Mouse (Mus musculus) monocyte, adult 5-6 weeks (primary cell): ENCODE measurements around the gene Hoxa10. TPM values are rescaled to one million over a fixed set of nuclear protein-coding genes. Genes with fewer than 3 reads are reported as not detected.

Source experiments
- ATAC-seq: fragments of 153-309, 156-312 bp; replicated peaks from 2 replicates; pipeline ENCODE4 v1.8.0; 2017; ENCODE audit warnings: mild to moderate bottlenecking; ENCODE audit not compliant: low TSS enrichment, insufficient number of reproducible peaks, severe bottlenecking, poor library complexity, low FRiP score
- total RNA-seq: library from RNA; stranded (forward); fragments of 200-1000, 200-491, 200-594 nt; gene quantifications from 3 replicates; pipeline ENCODE4 v1.2.3, GENCODE M21; 2017

The Hoxa10 gene
- total RNA-seq, 1 experiment from 2014 or later = not detected

DNA sequence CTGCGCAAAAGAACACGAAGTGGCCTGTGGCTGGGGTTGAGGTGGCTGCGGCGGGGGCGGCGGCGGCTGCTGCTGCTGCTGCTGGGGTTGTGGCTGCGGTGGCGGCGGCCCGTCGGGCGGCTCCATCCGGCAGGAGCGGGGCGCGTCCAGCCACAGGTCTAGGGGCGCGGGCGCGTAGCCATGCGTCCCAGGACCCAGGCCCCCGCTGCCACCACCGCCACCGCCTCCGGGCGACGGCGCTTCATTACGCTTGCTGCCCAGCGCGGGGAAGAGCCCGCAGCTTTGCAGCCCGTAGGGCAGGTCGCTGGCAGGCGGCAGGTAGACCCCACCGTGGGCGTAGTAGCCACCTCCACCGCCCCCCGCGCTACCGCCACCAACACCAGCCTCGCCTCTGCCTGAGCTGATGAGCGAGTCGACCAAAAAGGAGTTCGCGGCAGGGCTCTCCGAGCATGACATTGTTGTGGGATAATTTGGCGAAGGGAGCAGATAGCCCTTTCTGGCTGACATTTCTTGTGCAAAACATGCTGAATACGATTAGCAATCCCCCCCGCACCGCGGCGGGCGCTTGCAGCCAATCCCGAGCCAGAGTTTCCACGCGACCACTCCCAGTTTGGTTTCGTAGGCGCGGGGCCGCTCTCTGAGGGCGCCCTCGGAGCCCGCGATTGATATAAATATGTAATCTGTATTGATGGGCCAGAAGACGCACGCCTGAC lies 6.1 kb downstream of the Hoxa10 start:
- no peak for ATAC-seq

DNA sequence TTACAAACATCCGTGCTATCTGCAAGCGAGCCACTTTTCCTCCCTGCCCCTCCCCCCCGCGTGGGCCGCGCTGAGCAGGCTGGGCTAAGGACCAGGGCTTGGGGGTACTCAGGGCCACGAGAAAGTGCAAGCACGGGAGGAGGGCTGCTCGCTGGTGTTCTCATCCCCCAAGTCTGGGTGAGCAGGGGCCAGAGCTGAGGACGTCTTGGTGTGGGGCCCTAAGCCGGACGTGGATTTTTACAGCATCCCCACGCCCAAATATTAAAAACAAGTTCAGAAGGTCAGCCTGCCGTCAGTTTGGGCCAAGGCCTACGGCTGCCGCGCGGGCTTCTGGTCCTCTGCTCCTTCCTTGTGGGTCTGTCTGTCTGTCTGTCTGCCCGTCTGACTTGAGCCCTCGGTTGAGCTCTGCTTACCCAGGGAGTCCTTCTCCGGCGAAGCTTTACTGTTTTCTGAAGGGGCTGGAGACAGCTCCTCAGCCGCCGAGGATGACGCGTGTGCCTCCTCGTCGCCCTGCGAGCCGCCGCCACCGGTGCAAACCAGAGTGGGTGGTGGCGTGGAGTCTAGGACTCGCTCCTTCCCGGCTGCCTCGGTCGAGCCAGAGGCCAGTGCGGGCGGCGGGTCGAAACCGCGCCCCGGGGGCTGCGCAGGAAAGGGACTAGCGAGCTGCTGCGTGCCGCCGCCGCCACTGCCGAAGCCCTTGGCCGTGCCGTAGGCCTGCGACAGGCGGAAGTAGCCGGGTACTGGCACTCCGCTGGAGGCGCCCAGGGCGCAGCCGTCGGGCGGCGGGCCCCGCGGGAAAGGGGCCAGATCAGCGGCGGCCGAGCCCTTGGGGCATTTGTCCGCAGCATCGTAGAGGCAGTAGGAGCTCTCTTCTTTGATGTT lies 6.9 kb downstream of the Hoxa10 start:
- ATAC-seq = no peak

DNA sequence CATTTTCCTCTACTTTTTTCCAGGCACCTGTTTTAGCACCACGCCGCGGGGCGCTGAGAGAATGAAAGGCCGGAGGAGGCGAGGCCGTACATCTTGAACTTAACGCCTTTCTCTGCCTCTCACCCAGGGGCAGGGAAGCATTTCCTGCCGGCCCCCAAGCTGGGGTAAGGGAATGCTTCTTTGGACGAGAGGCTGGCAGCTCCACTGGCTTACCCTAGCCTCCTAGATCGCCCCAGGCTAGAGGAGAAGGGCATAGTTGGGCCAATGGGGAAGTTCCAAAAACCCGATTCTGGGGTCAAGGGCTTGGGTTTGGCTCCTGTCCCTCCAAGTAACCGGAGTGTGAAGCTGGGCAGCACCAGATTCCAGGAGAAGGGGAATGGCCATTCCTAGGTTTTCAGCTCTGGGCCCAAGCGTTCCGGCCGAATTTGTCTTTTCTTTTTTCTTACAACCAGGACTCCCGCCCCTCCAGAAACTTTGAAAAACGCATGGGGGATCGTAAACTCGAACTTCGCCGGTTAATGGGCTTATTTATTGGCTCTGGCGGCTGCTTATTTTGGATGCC lies 7.6 kb downstream of the Hoxa10 start:
- no peak for ATAC-seq

DNA sequence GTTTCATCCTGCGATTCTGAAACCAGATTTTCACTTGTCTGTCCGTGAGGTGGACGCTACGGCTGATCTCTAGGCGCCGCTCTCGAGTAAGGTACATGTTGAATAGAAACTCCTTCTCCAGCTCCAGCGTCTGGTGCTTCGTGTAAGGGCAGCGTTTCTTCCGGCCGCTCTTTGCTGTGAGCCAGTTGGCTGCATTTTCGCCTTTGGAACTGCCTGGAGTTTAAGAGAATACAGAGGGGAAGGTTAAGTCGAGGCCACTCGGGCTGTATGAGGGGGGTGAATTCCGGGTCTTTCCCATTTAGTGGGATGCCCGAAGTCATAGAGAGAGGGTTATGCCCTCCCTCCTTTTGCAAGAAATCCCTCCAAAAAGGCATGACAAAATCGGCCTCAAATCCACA lies 8.1 kb downstream of the Hoxa10 start:
- no peak for ATAC-seq

DNA sequence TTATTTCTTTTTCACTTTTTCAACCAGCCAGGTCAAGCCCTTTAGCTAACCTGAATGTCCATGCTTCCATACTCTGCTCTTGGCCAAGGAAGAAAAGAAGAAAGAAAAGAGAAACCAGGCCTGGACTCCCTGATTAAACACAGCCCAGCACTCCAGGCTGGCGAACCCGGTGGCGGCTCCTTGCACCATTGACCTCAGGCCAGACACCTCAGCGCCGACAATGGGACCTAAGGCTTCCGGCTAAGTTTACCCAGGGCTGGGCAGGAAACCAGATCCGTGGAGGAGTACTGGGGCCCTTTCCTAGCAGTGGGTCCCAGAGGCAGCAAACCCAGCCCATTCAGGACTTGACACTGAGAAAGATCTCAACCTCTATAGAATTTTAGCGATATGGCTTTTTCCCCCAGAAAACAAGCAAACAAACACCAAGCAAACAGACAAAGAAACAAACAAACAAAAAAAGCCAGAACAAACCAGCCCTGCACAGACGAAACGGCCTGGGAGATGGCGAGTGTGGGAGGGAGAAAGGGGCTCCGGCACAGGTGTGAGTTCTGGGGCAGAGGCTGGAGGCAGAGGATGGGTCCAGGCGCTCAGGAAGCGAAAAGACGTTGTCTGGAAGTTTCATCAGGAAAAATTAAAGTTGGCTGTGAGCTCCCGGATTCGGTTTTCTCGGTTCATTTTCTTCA lies 8.6 kb downstream of the Hoxa10 start:
- no peak for ATAC-seq

DNA sequence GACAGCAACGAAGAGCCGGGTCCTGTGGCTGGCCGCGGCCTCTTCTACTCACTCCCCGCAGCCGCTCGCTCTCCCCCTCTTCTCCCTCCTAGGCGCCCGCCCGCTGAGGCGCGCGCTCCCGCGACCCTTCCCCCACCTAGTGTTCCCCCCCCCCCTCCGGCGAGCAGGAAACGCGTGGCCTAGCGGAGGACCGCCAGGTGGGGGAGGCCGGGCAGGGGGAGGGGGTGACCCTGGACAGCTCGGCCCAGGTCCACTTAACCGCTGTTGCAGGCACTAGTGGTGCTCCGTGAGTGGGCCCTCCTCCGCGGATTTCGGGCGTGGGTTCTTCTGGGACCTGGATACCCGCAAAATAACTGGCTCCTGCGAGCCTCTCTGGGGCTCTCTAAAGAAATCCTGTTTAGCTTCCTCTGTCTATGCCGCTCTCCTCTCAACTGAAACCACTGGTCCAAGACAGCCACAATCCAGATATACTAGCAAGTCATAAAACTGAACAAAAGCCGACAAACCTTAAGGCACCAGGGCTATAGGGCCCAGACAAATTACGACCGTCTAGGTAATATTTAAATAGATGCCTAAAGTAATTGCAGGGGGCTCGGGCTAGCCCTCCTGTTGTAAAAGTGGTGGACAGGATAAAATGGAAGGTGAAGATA lies 10.0 kb downstream of the Hoxa10 start, which contains the start of gene Hoxa9:
Gene Hoxa9, minus strand, starts transcription at position 574 of the 650 bp plus-strand sequence.
- no peak for ATAC-seq

DNA sequence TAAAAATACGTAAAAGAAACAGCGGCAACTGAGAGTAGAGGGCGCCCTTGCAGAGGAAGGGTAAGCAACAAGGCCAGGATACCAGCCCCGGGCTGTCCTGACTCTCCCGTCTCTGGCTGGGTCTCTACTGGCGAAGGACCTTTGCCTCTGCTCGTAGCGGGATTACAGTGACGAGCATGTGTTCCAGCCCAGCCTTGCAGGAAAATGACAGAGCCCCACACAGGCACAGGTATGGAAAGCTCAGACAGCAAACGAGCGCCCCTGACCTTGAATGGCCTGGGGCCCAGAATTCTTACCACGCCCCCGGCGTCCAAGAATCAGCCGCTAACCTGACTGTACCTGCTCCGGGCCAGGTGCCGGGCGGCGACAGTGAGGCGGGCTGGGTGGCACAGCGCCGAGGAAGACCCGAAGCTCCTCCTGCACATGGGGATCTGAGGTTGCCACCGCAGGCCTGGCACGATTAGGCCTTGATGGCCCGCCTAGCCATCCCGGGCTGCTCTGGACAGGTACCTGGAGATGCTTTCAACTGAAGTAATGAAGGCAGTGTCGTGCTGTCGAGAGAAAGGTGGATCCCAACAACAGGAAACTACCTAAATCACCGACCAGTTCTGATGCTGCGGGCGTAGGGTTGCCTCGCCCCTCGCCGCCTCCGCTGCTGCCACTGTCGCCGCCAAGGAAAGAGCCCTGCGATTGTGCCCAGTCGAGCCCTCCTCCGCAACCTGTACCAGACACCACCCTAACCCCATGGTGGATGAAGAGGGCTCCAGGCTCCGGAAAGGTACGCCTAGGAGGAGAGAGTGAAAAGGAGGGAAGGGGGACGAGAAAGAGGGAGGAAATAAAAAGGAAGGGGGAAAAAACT lies 10.9 kb downstream of the Hoxa10 start:
- no peak for ATAC-seq

DNA sequence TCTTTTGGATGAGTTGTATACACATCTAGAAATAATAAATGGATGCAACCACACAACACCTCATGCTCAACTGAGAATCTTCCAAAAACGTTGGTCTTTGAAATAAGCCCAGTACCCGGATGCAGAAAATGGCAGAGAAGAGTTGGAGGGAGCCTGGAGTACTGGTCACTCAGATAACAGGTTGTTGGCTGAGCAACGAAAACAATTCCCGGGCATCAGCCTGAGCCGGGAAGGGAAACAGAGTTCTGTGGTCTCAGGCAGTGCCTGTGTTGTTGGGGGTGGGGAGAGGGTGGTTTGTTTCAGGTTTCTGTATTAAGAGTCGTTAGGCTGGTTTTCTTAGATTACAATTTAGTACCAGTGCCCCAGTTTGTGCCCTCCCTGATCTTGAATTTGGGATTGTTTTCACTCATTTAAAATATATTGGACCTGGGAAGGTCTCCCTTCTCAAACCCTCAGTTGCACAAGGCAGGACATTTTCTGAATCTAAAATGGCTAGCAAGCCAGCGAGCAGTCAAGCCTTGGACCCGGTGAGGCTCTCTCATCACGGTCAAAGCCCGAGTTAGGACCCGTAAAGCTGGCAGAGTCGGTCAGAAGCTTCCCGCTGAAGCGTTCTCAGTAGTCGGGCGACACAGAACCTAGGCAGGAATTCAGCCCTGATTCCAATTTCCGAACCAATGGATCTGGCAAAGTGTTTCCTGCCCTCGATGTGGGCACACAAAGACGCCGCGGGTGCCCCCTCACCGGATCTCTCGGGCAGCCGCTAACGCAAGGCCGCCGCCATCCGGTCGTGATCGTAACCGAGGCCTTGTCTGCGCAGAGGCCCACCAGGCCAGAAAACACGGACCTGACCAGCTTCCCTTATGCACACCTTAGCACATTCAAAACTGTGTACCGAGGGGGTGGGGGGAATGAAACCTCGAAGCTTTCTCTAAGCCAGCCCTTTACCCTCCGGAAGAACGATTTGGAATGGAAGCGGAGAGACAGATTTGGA lies 11.9 kb downstream of the Hoxa10 start:
- ATAC-seq = no peak

DNA sequence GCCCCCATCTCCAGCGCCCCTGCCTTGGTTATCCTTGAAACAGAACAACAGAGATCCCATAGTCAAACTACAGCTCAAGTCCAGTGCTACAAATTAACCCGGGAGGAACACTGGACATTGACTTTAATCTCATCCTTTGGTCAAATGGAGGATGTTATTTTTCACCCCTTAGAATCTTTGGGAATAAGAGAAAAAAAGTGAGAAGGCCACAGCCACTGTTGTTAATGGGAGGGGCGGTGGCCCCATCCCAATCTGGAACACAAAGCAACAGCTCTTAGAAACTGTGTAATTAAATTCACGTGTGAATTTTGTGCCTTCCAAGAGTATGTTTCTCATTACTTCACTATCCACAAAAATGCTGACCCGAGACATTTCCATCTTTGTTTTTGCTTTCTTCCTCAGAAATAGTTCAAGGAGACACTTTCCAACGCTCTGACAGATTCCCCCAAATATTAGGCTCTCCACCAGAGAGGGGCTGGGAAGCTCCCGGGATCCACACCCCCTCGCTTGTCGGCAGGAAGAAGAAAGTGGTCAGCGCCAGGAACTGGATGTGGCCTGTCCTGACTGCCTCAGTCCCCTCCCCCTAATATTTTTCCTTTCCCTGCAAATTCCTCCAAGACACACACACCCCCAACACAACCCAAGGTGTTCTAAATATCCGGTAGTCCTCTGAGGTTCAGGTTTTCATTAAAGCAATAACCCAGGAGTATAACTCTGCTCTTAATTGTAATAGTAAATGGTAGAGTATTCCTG lies 13.0 kb downstream of the Hoxa10 start:
- no peak for ATAC-seq

DNA sequence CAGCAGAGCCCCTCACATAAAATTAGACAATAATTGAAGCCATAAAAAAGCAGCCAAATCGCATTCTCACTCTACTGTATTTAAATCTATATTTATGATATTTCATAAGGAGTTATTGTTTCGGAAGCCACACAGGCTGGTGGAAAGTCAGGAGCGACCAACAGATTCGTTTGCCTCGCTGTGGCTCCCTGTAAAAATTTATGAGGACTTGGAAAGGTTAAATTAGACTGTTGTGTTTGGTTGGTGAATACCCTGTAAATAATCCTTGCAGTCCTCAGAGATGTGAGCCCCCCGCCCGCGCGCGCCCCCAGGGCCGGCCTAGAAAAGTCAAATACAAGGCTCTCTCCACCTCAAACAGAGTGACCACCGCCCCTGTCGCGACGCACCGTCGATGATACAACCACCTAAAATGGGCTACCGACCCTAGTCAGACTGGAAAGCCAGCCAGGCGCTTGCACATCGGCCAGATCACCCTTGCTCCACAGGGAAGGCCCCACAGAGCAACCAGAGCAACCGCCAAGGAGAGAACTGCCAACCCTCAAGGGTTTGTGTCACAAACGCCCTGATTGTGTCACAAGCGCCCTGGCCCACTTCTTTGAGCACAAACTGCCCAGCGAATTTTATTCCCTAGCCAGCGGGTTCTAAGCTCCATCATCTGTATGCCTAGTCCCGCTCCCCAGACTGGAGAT lies 13.9 kb downstream of the Hoxa10 start:
- no peak for ATAC-seq

DNA sequence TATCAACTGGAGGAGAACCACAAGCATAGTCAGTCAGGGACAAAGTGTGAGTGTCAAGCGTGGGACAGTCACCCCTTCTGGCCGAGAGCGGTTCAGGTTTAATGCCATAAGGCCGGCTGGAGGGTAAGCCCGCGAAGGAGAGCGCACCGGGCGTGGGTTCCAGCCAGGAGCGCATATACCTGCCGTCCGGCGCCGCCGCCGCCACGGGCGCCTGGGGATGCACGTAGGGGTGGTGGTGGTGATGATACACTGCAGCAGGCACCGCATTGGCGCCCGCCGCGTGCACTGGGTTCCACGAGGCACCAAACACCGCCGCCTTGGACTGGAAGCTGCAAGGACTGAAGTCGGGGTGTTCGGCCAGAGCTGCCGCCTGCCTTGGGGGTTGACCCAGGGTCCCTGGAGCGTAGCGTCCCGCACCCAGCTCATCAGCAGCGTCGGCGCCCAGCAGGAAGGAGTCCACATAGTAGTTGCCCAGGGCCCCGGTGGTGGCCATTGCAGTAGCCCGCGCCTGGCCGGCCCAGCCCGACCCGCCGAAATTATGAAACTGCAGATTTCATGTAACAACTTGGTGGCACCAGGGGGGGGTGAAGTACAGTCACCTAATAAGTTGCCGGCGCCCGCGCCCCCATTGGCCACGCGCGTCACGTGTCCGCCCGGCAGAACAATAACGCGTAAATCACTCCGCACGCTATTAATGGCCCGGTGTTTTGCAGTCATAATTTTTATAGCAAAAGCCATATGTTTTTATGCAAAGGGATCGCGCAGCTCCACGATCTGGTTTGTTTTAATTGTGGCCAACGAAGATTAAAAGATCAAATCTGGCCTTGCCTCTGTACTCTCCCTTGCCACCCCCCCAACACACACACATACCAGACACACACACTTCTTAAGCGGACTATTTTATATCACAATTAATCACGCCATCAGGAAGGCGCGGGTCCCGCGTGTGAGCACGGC lies 14.8 kb downstream of the Hoxa10 start:
- ATAC-seq = no peak

DNA sequence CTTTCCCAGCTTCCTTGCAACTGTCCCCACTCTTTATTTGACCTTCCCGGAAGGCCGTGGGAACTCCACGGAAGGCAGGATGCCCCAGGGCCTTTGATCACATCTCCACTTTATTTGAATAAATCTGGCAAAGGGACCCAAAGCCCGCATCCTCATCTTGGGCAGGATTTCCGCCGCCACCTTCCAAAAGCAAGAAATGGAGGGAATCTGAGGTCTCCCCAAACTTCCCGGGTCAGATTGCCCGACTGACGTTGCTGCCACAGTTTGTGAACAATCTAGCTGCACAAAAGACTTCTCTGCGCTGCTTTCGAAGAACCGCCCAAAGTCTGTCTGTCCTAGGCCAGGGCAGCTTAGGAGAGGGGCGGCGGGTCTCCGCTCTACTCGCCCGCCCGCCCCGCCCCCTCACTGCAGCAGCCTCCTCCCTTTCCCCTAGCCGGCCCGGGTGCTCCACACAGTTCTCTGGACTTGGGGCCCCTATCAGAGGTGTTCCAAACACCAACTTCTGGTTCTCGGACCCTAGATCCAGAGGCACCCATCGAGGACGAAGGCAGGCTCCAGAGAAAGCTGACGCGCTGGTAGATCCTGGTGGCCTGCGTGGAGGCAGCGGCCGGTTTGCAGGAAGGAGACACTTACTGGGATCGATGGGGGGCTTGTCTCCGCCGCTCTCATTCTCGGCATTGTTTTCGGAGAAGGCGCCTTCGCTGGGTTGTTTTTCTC lies 15.6 kb downstream of the Hoxa10 start:
- ATAC-seq = no peak

DNA sequence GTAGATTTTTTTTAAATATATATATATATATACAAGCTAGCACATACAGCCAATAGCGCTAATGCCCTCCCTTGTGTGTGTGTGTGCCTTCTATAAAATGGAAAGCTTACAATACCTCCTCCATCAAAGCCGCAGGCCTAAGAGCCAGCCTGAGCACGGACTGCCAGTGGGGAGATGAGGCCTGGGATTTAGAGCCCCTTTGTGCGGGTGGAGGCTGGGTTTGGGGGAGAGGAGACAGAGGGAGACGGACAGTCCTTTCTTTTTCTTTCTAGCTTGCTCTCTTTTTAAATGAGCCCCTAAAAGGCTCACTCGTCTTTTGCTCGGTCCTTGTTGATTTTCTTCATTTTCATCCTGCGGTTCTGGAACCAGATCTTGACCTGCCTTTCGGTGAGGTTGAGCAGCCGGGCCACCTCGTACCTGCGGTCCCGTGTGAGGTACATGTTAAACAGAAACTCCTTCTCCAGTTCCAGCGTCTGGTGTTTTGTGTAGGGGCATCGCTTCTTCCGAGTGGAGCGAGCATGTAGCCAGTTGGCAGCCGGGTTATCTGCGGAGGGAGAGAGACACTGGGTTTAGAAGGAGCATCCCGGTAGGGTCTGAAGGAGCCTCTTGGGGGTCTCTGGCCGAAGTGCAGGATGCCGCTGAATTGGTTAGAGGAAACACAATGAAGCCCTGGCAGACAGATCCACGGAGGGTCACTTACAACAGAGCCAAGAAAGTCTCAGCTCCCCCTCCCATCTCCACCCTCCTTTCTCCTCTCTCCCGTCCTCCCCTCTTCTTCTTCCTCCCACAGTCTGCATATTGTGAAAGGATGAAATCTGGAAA lies 16.5 kb downstream of the Hoxa10 start:
- ATAC-seq = no peak
